Mouse (Mus musculus): ENCODE results near the gene Acot8. TPM values are rescaled to one million over a fixed set of nuclear protein-coding genes. Genes with fewer than 3 reads are reported as not detected.
A peak's percentile ranks its signal among the peaks of the same experiment; 100 is the strongest.
"Not testable (repeated sequence)": the region's sequence is repeated elsewhere in the genome, so short reads cannot be mapped to it uniquely, and the experiment has no call there.

The Acot8 gene
- polyA plus RNA-seq, 1 experiment, result 87.6 TPM

DNA sequence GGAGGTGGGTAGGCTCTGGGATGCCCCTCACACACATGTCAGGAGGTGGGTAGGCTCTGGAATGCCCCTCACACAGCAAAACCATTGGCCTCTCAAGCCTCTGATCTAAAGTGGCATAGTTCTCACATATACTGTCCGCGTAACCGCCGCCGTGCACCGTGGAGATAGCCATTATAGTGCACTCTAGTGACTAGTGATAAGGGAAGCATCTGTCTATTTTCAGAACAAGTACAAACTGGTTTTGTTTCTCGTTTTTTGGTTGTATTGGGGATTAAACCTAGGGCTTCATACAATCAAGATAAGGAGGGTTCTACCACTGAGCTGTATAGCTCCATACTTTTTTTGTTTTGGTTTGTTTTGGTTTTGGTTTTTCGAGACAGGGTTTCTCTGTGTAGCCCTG lies 11.1 kb upstream of the Acot8 start:
- TF ChIP-seq FLI1 (IDR thresholded peaks at IDR 0.05; ENCODE audit: low read length) (no peak), GATA1 (IDR thresholded peaks at IDR 0.05; ENCODE audit: borderline replicate concordance, low read length) (no peak)
- Histone ChIP-seq H3K9me3 (no peaks in the 10 kb centered on the region), H3K4me3 (replicated peaks) (peak overlapping the region; percentile 33), H3K27me3 (replicated peaks) (no peaks in the 10 kb centered on the region), H3K4me1 (peaks cover 29% of the 10 kb centered on the region), H3K36me3 (replicated peaks; ENCODE audit: low read length) (peaks cover 74% of the 10 kb centered on the region)

DNA sequence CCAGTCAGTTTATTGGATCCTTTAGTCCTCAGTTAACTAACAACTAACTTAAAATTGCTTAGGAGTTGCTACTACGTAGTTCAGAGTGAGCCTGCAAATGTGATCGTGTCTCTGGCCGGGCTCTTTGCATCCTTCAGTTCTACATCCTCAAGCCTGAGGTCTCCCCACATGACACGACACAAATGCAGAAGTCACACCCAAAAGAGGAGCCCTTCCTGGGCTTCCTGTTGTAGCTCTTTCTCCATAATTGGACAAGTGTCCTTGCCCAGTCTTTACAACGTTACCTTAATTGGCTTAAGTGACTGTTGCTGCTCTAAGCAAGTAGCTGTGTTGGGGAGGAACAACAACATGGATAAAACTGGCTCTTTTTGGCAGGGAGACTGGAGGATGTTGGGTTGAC lies 10.7 kb upstream of the Acot8 start:
- TF ChIP-seq GATA1 (IDR thresholded peaks at IDR 0.05; ENCODE audit: borderline replicate concordance, low read length), result no peak
- Histone ChIP-seq H3K36me3 (replicated peaks; ENCODE audit: low read length) (peaks cover 74% of the 10 kb centered on the region), H3K9me3 (no peaks in the 10 kb centered on the region), H3K27me3 (replicated peaks) (no peaks in the 10 kb centered on the region), H3K4me1 (peaks cover 29% of the 10 kb centered on the region), H3K4me3 (replicated peaks) (no peak overlapping the region)

DNA sequence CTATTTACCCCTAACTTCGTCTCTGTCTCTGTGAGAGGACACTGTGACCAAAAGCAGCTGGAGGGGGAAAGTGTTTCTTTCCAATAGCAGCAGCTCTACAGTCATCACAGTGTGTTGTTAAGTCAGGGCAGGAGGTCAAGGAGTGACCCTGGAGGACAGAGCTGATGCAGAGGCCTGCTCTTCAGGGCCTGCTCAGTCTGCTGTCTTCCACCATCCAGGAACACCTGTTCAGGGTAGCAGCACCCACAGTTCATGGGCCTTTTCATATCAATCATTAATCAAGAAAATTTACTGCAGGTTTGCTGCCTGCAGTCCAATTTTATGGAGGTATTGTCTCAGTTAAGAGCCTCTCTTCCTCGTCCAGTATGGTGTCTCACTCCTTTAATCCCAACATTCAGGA lies 8.9 kb upstream of the Acot8 start:
- Histone ChIP-seq H3K27me3 (replicated peaks) (no peaks in the 10 kb centered on the region), H3K4me3 (replicated peaks) (no peak overlapping the region), H3K4me1 (peaks cover 26% of the 10 kb centered on the region), H3K36me3 (replicated peaks; ENCODE audit: low read length) (peaks cover 77% of the 10 kb centered on the region), H3K9me3 (no peaks in the 10 kb centered on the region)
- TF ChIP-seq FLI1 (IDR thresholded peaks at IDR 0.05; ENCODE audit: low read length) (no peak), GATA1 (IDR thresholded peaks at IDR 0.05; ENCODE audit: borderline replicate concordance, low read length) (no peak)

DNA sequence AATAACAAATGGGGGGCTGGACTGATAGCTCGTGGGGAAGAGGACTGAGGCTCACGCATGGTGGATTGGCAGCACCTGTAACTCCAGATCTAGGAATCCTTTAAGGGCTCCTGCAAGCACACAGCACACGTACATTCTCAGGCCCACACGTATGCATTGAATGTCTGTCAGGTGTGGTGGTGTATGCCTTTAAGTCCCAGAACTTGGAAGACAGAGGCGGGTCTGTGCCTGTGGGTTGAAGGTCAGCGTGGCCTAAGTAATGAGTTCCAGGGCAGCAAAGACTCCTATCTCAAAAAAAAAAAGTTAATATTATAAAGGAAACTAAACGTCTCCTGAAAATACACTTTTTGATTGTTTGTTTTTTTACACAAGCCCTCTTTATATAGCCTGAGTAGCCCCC lies 1.9 kb upstream of the Acot8 start:
- no peaks in the 10 kb centered on the region for H3K27me3 ChIP-seq (replicated peaks)
- H3K4me3 ChIP-seq (replicated peaks), result peak overlapping the region; percentile 72
- H3K9me3 ChIP-seq, result no peaks in the 10 kb centered on the region
- peaks cover 51% of the 10 kb centered on the region for H3K4me1 ChIP-seq
- H3K36me3 ChIP-seq (replicated peaks; ENCODE audit: low read length), result peaks cover 51% of the 10 kb centered on the region
- TF ChIP-seq FLI1 (IDR thresholded peaks at IDR 0.05; ENCODE audit: low read length) (no peak), GATA1 (IDR thresholded peaks at IDR 0.05; ENCODE audit: borderline replicate concordance, low read length) (no peak)

DNA sequence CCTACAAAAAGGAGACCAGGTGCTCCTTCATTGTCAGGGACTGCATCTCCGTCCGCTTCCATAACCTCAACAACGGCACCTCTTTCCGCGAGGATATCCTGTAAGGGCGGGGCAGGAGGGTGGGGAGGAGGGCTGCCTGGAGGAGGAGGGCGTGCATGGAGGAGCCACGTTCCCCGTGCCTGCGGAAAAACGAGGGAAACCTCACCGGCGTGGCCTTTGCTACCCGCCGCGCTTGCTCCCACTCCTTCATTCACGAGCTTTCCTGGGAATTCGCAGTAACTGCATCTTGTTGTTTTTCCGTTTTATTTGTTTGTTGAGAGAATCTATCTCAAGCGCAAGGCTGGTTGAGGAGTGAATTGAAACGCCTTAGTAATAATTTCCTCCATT lies 643 bp upstream of the Acot8 start:
- Histone ChIP-seq H3K36me3 (replicated peaks; ENCODE audit: low read length) (peaks cover 54% of the 10 kb centered on the region), H3K27me3 (replicated peaks) (no peaks in the 10 kb centered on the region), H3K4me3 (replicated peaks) (peak overlapping the region; percentile 98), H3K9me3 (no peaks in the 10 kb centered on the region), H3K4me1 (peaks cover 55% of the 10 kb centered on the region)
- TF ChIP-seq FLI1 (IDR thresholded peaks at IDR 0.05; ENCODE audit: low read length), result no peak
- TF ChIP-seq GATA1 (IDR thresholded peaks at IDR 0.05; ENCODE audit: borderline replicate concordance, low read length), result no peak

DNA sequence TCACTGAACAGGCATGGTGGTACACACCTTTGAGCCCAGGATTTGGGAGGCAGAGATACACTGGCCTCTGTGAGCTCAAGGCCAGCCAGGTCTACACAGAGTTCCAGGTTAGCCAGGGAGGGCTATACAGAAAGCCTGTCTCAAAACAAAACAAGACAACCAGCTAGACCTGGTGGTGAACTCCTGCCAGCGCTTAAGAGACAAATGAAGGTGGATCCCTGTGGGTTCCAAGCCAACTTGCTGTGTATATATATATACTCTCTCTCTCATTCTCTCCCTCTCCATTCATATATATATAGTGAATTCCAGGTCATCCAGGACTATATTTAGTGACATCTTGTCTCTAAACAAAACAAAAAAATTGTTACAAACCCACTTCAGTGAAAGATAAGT lies 765 bp downstream of the Acot8 start:
- no peaks in the 10 kb centered on the region for H3K27me3 ChIP-seq (replicated peaks)
- no peaks in the 10 kb centered on the region for H3K9me3 ChIP-seq
- peaks cover 54% of the 10 kb centered on the region for H3K36me3 ChIP-seq (replicated peaks; ENCODE audit: low read length)
- H3K4me1 ChIP-seq, result peaks cover 59% of the 10 kb centered on the region
- no peak for TF ChIP-seq FLI1 (IDR thresholded peaks at IDR 0.05; ENCODE audit: low read length)
- no peak for TF ChIP-seq GATA1 (IDR thresholded peaks at IDR 0.05; ENCODE audit: borderline replicate concordance, low read length)
- peak overlapping the region; percentile 98 for H3K4me3 ChIP-seq (replicated peaks)

DNA sequence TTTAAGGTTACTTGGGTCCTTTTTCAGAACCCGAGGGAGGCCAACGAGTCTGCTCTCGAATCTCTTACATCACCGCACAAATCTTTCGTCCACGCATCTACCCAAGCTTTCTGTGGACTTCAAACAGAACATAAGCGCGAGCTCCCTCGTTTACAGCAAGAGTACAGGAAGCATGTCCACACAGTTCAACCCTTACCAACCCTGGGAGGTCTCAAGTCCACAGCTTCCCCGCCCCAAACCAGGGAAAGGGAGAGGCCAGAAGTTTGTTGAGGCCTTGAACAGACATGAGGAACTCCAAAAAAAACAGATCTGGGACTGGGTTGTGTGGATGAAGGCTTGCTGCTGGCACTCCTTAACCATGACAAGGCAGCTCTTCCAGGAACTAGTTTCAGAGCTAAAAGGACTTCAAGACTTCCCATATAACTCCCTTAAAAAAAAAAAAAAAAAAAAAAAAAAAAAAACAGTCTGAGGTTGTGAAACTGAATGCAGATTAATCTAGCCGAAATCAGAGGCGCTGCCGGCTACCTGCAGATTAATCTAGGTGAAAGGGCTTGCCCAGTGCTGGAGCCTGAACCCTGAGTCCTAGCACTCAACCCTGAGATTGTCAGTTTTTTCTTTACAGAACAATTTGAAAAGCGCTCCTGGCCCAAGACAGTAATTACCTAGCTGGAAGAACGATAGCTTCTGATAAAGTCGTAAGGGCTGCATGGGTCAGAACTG lies 1.3 kb downstream of the Acot8 start:
- Histone ChIP-seq H3K27me3 (replicated peaks) (no peaks in the 10 kb centered on the region), H3K36me3 (replicated peaks; ENCODE audit: low read length) (peaks cover 49% of the 10 kb centered on the region), H3K4me3 (replicated peaks) (peak overlapping the region; percentile 98), H3K4me1 (peaks cover 59% of the 10 kb centered on the region), H3K9me3 (no peaks in the 10 kb centered on the region)
- no peak for TF ChIP-seq GATA1 (IDR thresholded peaks at IDR 0.05; ENCODE audit: borderline replicate concordance, low read length)
- TF ChIP-seq FLI1 (IDR thresholded peaks at IDR 0.05; ENCODE audit: low read length), result no peak

DNA sequence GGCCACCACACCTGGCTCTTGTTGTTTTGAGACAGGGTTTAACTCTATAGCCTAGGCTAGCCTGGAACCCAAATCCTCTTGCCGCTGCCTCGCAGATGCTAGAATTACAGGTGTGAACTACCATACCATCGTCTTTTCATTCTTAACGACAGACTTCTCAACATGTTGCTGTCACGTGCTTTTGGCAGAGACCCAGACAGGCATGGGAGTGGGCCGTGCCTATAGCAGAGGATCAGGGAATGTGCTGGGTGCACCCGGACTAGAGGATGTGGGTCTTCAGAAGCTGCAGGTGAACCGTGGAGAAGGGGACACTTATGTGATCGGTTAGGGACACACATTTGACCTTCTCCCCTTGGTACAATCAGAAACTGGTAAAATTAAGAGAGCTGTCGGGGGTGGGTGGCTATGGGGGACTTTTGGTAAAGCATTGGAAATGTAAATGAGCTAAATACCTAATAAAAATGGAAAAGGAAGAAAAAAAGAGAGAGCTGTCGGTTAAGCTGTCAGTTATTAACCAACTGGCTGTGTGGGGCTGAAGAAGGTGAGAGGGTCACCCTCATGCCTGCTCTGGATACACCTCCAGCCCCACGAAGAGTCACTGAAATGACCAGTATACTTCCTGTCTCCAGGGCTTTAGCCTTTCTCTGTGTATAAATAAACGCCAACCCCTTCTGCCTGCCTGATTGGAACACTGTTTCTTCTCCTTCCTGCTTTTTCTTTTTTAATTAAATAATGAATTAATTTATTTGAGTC lies 4.3 kb downstream of the Acot8 start:
- no peak for TF ChIP-seq FLI1 (IDR thresholded peaks at IDR 0.05; ENCODE audit: low read length)
- TF ChIP-seq GATA1 (IDR thresholded peaks at IDR 0.05; ENCODE audit: borderline replicate concordance, low read length), result no peak
- Histone ChIP-seq H3K4me3 (replicated peaks) (no peak overlapping the region), H3K9me3 (no peaks in the 10 kb centered on the region), H3K36me3 (replicated peaks; ENCODE audit: low read length) (peaks cover 71% of the 10 kb centered on the region), H3K4me1 (peaks cover 36% of the 10 kb centered on the region), H3K27me3 (replicated peaks) (no peaks in the 10 kb centered on the region)

DNA sequence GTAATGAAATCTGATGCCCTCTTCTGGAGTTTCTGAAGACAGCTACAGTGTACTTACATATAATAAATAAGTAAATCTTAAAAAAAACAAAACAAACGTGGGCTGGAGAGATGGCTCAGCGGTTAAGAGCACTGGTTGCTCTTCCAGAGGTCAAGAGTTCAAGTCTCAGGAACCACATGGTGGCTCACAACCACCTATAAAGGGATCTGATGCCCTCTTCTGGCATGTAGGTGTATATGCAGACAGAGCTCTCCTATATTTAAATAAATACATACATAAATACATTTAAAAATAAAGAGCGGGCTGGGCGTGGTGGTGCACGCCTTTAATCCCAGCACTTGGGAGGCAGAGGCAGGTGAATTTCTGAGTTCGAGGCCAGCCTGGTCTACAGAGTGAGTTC lies 6.1 kb downstream of the Acot8 start:
- H3K36me3 ChIP-seq (replicated peaks; ENCODE audit: low read length), result peaks cover 88% of the 10 kb centered on the region
- H3K27me3 ChIP-seq (replicated peaks), result not testable (repeated sequence)

DNA sequence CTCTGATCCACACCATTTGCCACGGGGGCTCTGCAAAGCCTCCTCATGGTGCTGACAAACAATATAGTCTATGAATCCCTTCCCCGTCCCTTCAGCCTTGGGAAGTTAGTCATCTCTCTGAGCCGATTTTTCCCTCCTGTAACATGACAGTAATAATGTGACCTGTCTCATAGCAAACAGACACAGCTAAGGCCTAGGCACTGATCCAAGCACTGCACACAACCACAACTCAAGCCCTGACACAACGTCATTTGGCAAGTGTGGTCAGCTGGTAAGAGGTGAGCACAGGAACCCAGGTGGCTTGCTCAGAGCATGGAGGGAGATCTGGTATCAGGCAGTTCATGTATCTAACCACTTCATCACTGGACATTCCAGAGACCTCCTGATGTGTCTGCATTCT lies 8.8 kb downstream of the Acot8 start:
- TF ChIP-seq FLI1 (IDR thresholded peaks at IDR 0.05; ENCODE audit: low read length), result no peak
- TF ChIP-seq GATA1 (IDR thresholded peaks at IDR 0.05; ENCODE audit: borderline replicate concordance, low read length), result no peak
- Histone ChIP-seq H3K4me3 (replicated peaks) (no peak overlapping the region), H3K4me1 (peaks cover 13% of the 10 kb centered on the region), H3K9me3 (no peaks in the 10 kb centered on the region), H3K36me3 (replicated peaks; ENCODE audit: low read length) (peaks cover 91% of the 10 kb centered on the region), H3K27me3 (replicated peaks) (no peaks in the 10 kb centered on the region)

More for the DNA sequence above, 6.1 kb downstream of the Acot8 start:
- H3K4me1 ChIP-seq, result peaks cover 36% of the 10 kb centered on the region
- not testable (repeated sequence) for H3K4me3 ChIP-seq (replicated peaks); H3K9me3 ChIP-seq
